Mouse (Mus musculus): ENCODE data around the gene Lrrc4b.

Lrrc4b gene

DNA sequence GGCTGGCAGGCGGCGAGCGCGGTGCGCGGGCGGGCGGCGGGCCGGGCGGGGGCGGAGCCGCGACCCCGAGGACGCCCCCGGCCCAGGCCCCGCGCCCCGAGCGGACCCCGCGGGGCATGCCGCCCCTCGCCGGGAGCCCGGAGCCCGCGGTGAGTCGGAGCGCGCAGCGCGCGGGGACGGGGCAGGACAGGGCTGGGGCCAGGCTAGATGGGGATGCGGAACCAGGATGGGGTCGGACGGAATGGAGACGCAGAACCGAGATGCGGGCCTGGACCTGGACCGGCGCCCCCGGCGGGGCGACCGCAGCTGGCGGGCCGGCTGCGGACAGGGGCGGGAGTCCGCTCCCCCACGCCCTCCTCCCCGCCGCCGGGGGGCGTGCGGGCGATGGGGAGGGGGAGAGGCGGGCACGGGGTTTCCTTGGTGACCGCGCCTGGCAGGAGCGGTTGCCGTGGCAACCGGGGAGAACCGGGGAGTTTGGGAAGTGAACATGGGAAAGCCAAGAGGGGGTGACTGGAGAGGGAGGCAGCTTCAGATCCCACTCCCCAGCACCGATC, at the start of gene Lrrc4b:
Lrrc4b (plus strand) TSS at position 51 of the 554 bp plus-strand sequence.
- DNase-seq (ENCODE audit: low read depth): no peak

DNA sequence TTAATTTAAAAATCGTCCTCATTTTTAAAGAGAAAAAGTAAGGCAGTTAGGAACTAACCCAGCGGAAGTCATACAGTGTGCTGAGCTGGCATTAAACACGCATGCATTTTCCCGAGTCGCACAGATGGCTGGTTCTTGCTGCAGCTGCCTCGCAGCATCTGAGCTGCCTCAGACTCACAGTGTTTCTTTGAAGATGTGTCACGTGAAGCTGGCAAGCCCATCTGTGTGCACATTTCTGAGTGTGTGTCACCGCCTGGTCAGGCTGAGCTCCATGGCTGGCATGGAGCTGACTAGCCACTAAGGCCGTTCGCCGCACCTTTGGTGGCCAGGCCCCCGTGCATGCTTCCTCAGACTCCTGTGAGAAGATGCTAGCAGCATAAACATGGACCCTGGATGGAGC, 46.3 kb upstream of the Lrrc4b start:
- no peak for DNase-seq (ENCODE audit: low read depth)

DNA sequence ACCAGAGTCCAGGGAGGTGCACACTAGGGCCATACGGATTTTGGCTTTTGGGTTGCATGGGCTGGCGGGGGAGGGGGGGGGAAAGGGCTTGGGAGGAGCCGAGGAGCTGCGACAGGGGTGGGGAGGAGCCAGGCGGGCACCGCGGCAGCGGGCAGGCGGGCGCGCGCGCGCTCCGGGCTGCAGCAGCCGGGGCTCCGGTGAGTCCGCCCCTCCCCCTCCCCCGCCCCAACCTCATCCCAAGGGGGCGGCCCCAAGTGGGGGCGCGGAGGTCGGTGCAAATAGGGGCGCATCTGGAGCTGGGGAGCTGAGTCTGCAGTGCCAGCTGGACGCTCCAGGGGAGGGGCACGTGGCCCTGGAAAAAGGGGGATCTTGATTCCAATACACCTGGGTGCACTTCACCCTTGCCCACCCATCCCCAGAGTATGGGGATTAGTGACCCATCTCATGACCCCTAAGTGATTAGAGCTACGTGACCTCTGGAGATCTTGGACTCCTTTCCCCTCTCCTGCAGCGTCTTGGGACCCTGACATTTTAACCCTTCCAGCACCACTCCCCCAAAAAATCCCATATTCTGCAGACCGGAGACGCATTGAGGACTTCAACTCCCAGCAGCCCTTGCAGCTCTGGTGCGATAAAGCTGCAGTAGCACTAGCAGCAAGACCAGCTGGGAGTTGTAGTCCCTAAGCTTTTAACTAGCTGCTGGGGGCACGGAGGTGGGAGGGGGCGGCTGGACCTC, 44.7 kb upstream of the Lrrc4b start, which contains the start of gene Syt3:
Syt3 (plus strand) TSS at position 123 of the 736 bp plus-strand sequence.
- no peak for DNase-seq (ENCODE audit: low read depth)

GRCm38 (mm10) chr7:44384716-44385059, 44.1 kb upstream of the Lrrc4b start:
- DNase-seq (ENCODE audit: low read depth): no peak

- no peak for DNase-seq (ENCODE audit: low read depth)
These were observed 43.1 kb upstream of the Lrrc4b start, which contains the start of gene 1700008O03Rik for GRCm38 (mm10) chr7:44385720-44386119. TSS of gene 1700008O03Rik (minus strand) at chr7:44385820.

DNA sequence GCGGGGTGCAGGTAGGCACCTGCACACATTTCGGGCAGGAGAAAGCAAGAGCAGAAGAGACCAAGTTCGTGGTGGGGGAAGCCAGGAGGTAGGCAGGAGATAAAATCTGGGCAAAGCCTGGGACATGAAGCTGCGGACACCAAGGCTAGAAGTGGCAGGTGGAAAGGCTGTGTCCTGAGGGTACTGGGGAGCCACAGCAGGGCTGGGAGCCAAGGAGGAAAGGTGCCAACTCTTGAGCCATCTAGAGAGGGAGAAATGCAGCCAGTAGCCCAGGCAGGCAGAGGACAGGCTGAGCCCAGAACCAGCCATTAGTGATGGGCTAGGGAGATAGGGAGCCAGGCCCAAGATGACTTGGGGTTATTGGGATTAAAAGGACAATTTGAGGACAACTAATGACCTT, 37.0 kb upstream of the Lrrc4b start:
- DNase-seq (ENCODE audit: low read depth): no peak

- no peak for DNase-seq (ENCODE audit: low read depth)
These were observed 36.5 kb upstream of the Lrrc4b start for GRCm38 (mm10) chr7:44392341-44392740.

DNA sequence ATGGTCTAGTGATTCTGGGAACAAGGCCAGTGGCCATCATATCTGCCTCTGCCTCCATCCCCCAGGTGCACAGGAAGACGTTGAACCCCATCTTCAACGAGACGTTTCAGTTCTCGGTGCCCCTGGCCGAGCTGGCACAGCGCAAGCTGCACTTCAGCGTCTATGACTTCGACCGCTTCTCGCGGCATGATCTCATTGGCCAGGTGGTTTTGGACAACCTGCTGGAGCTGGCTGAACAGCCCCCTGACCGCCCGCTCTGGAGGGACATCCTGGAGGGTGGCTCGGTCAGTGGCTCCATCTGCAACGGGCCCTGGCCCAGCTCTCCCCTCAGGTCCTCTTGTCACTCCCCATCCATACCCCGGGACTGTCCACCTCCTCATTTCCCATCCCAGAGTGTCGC, 35.5 kb upstream of the Lrrc4b start:
- DNase-seq (ENCODE audit: low read depth): no peak

DNA sequence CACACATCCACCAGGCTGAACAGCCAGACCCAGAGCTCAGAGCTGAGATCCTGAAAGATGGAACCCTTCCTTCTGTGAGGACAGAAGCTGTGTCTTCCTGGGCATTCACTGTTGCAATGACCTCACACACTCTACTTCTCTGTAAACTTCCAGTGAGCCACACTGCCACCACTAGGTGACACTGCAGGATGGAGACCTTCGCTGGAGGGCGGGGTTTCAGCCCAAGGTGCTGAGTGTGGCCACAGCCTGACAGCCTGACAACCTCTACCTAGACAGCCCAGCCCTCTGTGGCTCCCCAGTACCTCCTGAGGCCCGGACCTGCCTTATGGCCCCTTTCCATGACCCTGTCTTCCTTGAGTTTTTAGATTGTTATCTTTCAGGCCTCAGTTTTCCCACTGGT, 30.2 kb upstream of the Lrrc4b start:
- peak; percentile 55 for DNase-seq (ENCODE audit: low read depth)

GRCm38 (mm10) chr7:44401673-44402072, 27.1 kb upstream of the Lrrc4b start:
- DNase-seq (ENCODE audit: low read depth): no peak

DNA sequence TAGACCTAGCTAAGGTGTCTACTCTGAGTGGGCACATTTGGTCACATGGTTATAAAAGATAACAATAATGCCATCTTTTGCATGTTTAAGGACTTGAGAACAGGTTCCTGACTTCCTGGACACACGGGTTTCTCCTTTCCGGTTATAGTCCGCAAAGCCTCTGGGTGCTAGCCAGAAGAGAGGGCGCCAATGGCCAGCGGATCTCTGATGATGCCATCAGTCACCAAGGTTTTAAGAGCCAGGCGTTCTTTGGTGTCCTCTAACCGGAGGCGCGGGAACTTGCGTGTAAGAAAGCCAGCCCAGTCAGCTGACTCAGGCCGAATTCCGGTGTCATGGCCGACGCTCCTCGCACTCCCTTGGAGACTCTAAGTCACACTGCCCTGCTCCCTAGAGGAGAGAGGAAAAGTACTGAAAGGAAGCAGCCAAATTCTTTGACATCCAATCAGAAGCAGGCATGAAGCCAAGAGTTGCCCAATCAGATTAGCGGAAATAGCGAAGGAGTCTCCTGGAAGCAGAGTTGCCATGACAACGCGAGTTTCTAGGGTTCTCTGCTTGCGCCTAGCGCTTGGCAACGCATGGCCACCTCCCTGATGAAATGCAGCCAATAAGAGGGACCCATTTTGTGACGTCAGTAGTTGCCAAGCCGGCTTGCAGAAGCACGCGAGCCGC, 23.3 kb upstream of the Lrrc4b start:
- peak; percentile 71 for DNase-seq (ENCODE audit: low read depth)

DNA sequence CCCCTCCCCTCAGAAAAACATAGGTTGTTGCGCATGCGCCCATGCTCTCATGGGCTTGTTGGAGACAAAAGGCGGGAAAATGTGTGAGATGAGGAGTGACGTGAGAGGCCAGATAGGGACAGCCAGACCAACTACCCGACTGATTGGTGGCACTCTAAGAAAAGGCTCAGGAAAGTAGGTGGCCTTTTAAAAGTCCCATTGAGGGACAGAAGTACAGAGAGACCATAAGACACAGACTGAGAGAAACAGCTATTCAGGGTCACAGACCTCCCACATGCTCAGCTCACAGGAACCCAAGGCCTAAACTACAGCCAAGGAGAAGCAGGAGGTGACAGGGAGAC, 22.8 kb upstream of the Lrrc4b start:
- no peak for DNase-seq (ENCODE audit: low read depth)

- no peak for DNase-seq (ENCODE audit: low read depth)
These were observed 17.7 kb upstream of the Lrrc4b start for GRCm38 (mm10) chr7:44411144-44411543.

DNA sequence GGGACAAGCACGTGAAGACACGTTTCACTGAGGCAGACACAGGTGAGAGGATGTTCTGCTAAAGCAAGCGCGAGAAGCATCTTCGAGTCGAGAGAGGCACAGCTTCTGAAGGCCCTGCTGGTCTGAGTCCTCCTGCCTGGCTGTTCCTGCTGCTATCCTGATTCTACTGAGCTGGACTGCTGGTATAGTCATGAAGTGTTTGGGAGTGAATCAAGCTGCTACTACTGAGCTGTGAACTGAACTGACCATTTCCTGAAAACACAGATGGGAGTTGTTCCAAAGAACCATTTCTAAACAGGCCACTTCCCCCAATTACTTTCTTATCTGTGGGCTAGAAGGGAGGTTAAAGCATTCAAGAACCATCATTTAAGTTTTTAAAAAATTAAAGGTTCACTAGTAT, 15.5 kb upstream of the Lrrc4b start:
- no peak for DNase-seq (ENCODE audit: low read depth)

DNA sequence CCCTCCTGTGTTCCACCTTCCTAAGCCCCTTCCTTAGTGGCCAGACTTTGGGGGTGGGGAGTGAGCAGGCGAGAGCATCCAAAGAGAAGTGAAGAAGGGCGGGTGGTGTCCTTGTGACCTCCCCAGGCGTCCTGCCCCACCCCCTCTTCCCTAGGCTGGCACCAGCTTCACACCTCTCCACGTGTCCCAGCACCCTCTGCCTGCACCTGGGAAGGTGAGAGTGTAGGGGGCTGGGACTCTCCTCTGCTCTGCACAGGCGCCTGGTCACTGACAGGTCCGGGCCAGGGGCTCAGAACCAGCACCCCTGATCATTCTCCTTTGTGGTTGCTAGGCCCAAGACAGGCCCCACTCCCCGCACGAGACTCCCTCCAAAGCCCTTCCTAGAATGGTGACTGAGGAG, 1.2 kb upstream of the Lrrc4b start:
- no peak for DNase-seq (ENCODE audit: low read depth)

DNA sequence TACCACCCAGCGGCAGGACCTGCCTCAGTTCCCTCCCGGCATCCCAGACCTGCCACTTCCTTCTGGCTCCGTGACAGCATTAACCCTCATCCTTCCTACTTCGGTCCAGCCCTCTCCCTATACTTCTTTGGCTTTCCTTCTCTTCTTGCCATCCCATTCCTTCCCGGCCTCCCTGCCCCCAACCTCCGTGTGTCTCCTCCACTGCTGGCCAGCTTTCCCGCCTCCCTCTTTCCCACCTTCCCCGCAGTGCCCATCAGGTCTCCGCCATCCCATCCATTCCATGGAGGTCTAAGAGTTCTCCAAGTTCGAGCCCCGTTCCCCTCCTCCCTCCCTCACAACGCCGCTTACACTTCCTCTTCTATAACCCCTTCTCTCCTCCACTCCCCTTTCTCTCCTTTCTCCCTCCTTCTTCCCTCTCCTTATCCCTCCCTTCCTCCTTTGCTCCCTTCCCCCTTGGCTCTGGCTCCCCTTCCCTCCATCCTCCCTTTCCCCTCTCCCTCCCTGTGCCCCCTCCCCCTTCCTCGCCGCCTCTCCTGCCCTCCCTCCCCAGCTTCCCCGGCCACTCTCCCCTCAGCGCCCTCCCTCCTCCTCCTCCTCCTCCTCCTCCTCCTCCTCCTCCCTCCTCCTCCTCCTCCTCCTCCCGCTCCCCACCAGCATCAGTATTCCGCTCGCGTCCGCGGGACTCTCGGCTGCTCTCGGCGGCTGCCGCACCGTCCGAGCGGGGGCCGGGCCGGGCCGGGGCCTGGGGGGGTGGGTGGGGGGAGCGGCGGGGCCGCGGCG, 457 bp upstream of the Lrrc4b start:
- no peak for DNase-seq (ENCODE audit: low read depth)

GRCm38 (mm10) chr7:44429534-44430488, 993 bp downstream of the Lrrc4b start:
- no peak for DNase-seq (ENCODE audit: low read depth)

DNA sequence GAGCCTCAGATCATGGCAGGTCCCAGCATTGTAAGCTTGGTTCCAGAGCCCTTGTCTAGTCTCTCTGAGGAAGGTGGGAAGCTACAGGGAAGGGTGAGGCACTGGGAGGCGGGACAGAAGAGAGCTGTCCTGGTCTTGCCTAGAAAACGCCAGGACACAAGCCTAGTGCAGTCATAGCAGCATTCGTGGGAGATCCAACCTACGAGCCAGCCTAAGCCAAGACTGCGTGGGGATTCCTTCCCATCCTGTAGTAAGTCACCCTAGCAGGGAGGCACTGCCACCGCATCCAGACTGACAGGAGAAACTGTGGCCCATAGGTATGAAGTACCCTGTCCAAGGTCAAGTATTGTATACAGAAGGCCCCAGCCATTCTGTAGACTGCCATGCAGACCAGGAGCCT, 3.7 kb downstream of the Lrrc4b start:
- DNase-seq (ENCODE audit: low read depth): no peak

DNA sequence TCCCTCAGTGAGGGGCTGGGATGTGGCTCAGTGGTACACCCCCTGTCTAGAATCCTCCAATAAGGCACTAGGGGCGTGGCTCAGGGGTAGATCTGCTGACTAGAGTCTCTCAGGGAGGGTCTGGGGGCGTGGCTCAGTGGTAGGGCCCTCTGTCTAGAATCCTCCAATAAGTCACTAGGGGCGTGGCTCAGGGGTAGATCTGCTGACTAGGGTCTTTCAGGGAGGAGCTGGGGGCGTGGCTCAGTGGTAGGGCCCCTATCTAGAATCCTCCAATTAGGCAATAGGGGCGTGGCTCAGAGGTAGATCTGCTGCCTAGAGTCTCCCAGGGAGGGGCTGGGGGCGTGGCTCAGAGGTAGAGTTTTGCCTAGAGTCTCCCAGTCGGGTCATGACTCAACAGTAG, 4.6 kb downstream of the Lrrc4b start:
- DNase-seq (ENCODE audit: low read depth): peak; percentile 74

GRCm38 (mm10) chr7:44434089-44434488, 5.3 kb downstream of the Lrrc4b start:
- no peak for DNase-seq (ENCODE audit: low read depth)

DNA sequence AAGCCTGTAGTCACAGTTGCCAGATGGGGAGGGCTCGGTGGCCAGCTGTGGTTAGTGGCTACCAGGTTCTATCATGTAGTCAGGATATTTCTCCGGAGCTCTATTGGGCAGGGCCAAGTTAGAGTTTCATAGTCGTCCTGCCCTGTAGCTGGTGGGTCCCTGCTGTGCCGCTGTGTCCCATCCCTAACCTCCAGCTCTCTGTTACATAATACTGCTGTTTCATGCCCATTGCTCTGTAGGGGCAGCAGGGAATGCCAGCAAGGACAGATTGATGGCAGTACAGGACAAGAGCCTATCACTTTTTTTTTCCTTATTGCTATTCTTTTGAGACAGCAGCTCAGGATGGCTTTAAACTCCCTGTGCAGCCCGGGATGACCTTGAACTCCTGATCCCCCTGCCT, 7.0 kb downstream of the Lrrc4b start:
- no peak for DNase-seq (ENCODE audit: low read depth)

DNA sequence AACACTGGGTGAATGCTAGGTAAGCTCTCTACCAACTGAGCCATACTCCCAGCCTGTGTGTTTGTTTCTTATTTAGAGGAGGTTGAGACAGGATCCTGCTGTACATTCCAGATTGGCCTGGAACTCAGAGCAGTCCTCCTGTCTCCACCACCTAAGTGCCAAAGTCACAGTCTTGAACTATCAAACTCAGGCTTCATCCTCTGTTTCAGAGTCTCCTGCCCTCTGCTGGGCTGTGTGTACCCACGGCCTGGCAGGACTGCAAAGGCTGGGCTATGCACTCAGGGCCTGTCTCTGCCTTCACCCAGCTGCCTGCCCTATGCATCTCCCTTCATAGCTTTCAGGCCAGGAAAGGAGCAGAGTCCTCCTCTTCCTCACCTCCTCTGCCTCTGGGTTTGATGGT, 7.4 kb downstream of the Lrrc4b start:
- no peak for DNase-seq (ENCODE audit: low read depth)
